Mouse (Mus musculus) hindlimb bud, embryonic 11.5 days (tissue): ENCODE results near the gene Usp21.
"Not testable (repeated sequence)": the region's sequence is repeated elsewhere in the genome, so short reads cannot be mapped to it uniquely, and the experiment has no call there.

ENCODE experiments used
- DNase-seq: peaks from one replicate; pipeline ENCODE4 v3.0.0-alpha.2; 2012; ENCODE audit warnings: low read depth, low spot score; ENCODE audit errors: extremely low spot score

The Usp21 gene

GRCm38 (mm10) chr1:171247453-171247841 is 40.3 kb downstream of the Usp21 start:
- DNase-seq, result no peak

- peak; percentile 92 for DNase-seq
These were observed 40.9 kb downstream of the Usp21 start for GRCm38 (mm10) chr1:171246709-171247452.

GRCm38 (mm10) chr1:171245353-171245752 is 42.4 kb downstream of the Usp21 start:
- DNase-seq, result no peak

- DNase-seq, result not testable (repeated sequence)
These were observed 45.8 kb downstream of the Usp21 start for GRCm38 (mm10) chr1:171241952-171242351.

- no peak for DNase-seq
These were observed 46.9 kb downstream of the Usp21 start for GRCm38 (mm10) chr1:171240911-171241310.

GRCm38 (mm10) chr1:171239992-171240744 is 47.6 kb downstream of the Usp21 start:
- DNase-seq, result no peak

- DNase-seq, result no peak
These were observed 49.3 kb downstream of the Usp21 start for GRCm38 (mm10) chr1:171238463-171238862.

GRCm38 (mm10) chr1:171237438-171237837 is 50.4 kb downstream of the Usp21 start:
- DNase-seq, result no peak

- DNase-seq, result no peak
These were observed 52.0 kb downstream of the Usp21 start for GRCm38 (mm10) chr1:171235791-171236190.

GRCm38 (mm10) chr1:171234538-171234937 is 53.3 kb downstream of the Usp21 start:
- DNase-seq, result no peak

- no peak for DNase-seq
These were observed 53.7 kb downstream of the Usp21 start, which contains the start of gene Fcer1g for GRCm38 (mm10) chr1:171234126-171234525. Fcer1g (minus strand) TSS chr1:171234365.

GRCm38 (mm10) chr1:171232800-171233730 is 54.7 kb downstream of the Usp21 start:
- no peak for DNase-seq

- no peak for DNase-seq
These were observed 55.4 kb downstream of the Usp21 start for GRCm38 (mm10) chr1:171232348-171232747.
